Mouse (Mus musculus) liver, adult 2 months (tissue): ENCODE data around the gene Mag.

Experiments
- CTCF ChIP-seq: fragments of 200-500 bp; IDR thresholded peaks from 2 replicates; pipeline ENCODE4 v1.5.1; 2011; ENCODE audit warnings: low read depth, low read length, control low read depth
- POLR2A ChIP-seq: fragments of 200-500 bp; IDR thresholded peaks from 2 replicates; pipeline ENCODE4 v1.6.1; 2011; ENCODE audit warnings: low read length, control low read depth; ENCODE audit not compliant: insufficient read depth; ENCODE audit errors: extremely low read depth

DNA sequence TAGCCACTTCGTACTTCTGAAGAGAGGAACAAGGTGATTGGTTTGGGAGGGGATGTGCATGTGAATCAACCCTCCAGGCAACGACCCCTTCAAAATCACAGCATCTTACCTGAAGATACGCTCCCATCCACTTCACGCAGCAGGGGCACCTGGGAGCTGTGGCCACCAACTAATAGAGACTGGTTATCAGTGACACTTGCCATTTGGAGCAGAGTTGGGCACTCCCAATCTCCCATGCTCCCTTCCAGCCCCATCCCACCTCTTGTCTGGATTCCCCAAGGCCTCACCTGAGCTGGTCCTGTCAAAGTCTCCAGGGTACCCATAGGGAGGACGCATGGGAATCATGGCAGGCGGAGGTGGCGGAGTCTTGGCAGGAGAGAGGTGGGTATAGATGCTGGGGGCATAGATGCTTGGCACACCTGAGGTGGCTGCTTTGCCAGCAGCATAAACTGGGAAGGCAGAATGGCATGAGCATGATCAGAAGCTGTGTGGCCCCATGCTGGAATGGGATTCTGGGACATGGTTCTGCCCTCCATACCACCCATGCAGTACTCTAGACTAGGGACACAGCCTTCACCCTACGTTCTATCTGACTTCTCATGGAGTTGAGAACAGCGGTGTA, 44.3 kb upstream of the Mag start:
- TF ChIP-seq CTCF (no peak), POLR2A (peak; percentile 27; the same call in 1 of the 2 replicates)
